Mouse (Mus musculus) kidney, embryonic 16.5 days (tissue): ENCODE measurements around the gene Tmem273. TPM values are rescaled to one million over a fixed set of nuclear protein-coding genes. Genes with fewer than 3 reads are reported as not detected.
A peak's percentile ranks its signal among the peaks of the same experiment; 100 is the strongest.

Experiments
- ATAC-seq: fragments of 200-750 bp; cut with Nextera tagmentation; 2 replicates; pipeline ENCODE4 v1.8.0; 2017; ENCODE audit warnings: moderate TSS enrichment; ENCODE audit not compliant: low FRiP score, low TSS enrichment
- H3K27ac ChIP-seq: fragments of 300-500 bp; sonication (generic); 2 replicates; pipeline ENCODE4 v1.5.1; 2014; ENCODE audit warnings: low read length
- H3K27me3 ChIP-seq: fragments of 300-500 bp; sonication (generic); 2 replicates; pipeline ENCODE4 v1.6.1; 2014; ENCODE audit warnings: low read length, control low read depth, mixed read lengths; ENCODE audit not compliant: insufficient read depth
- H3K36me3 ChIP-seq: fragments of 300-500 bp; sonication (generic); 2 replicates; pipeline ENCODE4 v1.6.1; 2014; ENCODE audit warnings: low read length, control low read depth, mixed read lengths; ENCODE audit not compliant: insufficient read depth
- H3K4me1 ChIP-seq: fragments of 300-500 bp; sonication (generic); 2 replicates; pipeline ENCODE4 v1.6.1; 2014; ENCODE audit warnings: low read length, control low read depth, mixed read lengths; ENCODE audit not compliant: insufficient read depth
- H3K4me2 ChIP-seq: fragments of 300-500 bp; sonication (generic); replicated peaks from 2 replicates; pipeline ENCODE4 v1.6.1; 2014; ENCODE audit warnings: low read depth, low read length
- H3K4me3 ChIP-seq: fragments of 300-500 bp; sonication (generic); 2 replicates; pipeline ENCODE4 v1.5.1; 2014; ENCODE audit warnings: mild to moderate bottlenecking, low read length
- H3K9ac ChIP-seq: fragments of 300-500 bp; sonication (generic); replicated peaks from 2 replicates; pipeline ENCODE4 v1.6.1; 2014; ENCODE audit warnings: low read length
- H3K9me3 ChIP-seq: fragments of 300-500 bp; sonication (generic); 2 replicates; pipeline ENCODE4 v1.6.1; 2016; ENCODE audit warnings: low read length, control low read depth
- WGBS: fragments of 180-500 bp; shearing (Covaris S2); extraction: QIAGEN DNeasy Blood & Tissue Kit; methylation state at CpG from one replicate; pipeline ENCODE4 v1.1.7; 2014; 5-methylcytosine and 5-hydroxymethylcytosine counted together
- polyA plus RNA-seq: library from polyadenylated mRNA; unstranded; fragments of >200 nt; fragmentation: Nextera tagmentation; extraction: Ambion mirVana; gene quantifications from 2 replicates; pipeline ENCODE4 v1.2.1, GENCODE M21; 2015

The Tmem273 gene
- polyA plus RNA-seq, 1 experiment from 2014 or later, result 0.95 TPM

DNA sequence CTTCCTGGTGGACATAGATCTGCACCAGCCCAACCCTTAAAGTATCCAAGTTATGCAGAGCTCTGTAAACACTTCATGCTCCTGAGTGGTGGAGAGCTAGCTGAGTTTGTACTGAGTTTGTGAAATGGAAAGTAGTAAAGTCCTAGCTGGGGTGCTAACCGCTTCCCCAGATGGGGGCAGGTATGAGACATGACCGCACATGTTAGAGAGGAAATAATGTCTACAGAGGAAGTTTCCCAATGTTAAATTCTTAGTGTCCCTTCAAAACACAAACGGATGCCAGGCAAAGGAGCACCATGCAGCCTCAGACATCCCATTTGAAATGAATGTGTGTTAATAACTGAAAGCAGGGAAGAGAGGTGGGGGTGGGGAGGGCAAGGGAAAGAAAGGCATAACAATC, 38.1 kb downstream of the Tmem273 start:
- no peaks in the 10 kb centered on the region for H3K27me3 ChIP-seq
- ATAC-seq, result no peak
- H3K9ac ChIP-seq, result no peak overlapping the region
- 84% methylated on average over 3 of the region's 3 CpGs for WGBS
- no peak overlapping the region for H3K4me2 ChIP-seq
- H3K36me3 ChIP-seq, result no peaks in the 10 kb centered on the region
- no peak overlapping the region for H3K27ac ChIP-seq
- no peak overlapping the region for H3K4me3 ChIP-seq
- H3K9me3 ChIP-seq, result no peaks in the 10 kb centered on the region
- H3K4me1 ChIP-seq, result peaks cover 41% of the 10 kb centered on the region

DNA sequence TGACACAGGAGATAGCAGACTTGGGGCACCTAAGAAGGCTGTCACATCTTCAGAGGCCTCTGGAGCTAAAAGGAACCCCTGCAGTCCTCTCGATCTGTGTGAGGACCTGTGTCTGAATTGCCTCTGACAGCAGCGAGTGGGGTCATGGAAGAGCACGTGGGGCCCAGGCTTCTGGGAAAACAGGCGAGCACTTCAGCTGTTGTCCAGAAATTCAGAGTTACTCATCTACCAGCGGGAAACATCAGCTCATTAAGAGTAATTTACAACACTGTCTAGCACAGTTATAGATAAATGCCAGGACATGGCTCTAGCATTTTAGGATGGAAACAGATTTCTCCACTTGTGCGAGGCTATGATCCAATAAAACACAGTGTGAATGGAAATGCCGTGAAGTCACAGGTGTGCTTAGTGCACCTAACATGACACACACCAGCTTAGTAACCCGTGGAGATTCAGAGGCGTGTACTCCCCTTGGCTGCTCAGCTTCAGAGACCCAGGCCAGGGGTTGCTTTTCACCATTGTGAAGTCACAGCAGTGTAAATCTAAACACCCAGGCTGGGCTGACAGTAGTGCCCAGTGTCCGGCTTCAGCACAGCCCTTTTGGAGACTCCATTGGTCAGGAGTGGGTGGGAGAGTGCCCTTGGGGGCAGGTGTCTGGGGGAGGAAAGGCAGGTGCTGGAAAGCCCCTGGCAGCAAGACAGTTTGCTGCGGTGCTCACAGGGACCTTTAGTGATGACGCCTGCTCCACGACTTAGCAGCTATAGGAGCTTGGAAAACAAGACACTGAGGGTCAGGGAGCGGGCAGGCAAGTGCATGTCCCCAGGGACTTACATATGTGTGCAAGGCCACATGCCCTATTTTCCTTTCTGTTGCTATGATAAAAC, 38.7 kb downstream of the Tmem273 start:
- Histone ChIP-seq H3K27me3 (no peaks in the 10 kb centered on the region), H3K4me2 (no peak overlapping the region), H3K4me3 (no peak overlapping the region), H3K9ac (no peak overlapping the region), H3K36me3 (no peaks in the 10 kb centered on the region), H3K4me1 (peaks cover 41% of the 10 kb centered on the region), H3K27ac (peak overlapping the region; percentile 54), H3K9me3 (no peaks in the 10 kb centered on the region)
- peak; percentile 20; the same call in 1 of the 2 replicates for ATAC-seq
- 29% methylated on average over 14 of the region's 14 CpGs for WGBS

DNA sequence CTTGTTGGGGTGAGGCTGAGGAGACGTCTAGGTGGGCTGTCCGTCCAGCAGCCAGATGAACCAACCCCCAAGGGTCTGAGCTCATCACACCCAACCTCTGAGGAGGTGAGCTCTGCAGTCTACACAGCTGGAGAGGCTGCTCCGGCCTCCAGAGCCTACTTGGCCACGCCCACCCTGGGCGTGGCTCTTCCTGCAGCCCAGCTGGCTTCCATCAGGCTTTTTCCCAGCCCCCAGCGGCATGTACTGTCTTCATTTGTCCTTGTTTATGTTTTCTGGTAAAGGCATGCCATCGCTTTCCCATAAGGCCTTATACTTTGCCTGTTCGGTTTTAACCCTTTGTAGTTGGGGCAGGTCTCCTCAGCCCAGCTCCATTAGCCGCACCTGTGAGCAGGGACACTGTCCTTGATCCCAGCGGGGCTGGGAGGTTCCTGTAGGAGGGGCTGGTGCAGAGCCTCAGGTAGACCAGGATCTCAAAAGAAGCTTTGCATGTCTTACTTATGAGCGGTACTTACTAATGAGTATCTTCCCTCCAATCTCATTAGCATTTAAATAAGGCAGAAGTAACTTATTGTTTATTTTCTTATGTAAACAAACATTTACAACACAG, 39.8 kb downstream of the Tmem273 start:
- H3K9ac ChIP-seq, result no peak overlapping the region
- H3K27ac ChIP-seq, result peak overlapping the region; percentile 54
- no peaks in the 10 kb centered on the region for H3K27me3 ChIP-seq
- H3K4me2 ChIP-seq, result peak overlapping the region; percentile 42
- H3K36me3 ChIP-seq, result no peaks in the 10 kb centered on the region
- peaks cover 41% of the 10 kb centered on the region for H3K4me1 ChIP-seq
- H3K9me3 ChIP-seq, result no peaks in the 10 kb centered on the region
- peak; percentile 88 for ATAC-seq
- H3K4me3 ChIP-seq, result peak overlapping the region; percentile 18; the same call in 1 of the 2 replicates
- 7% methylated on average over 11 of the region's 11 CpGs for WGBS

DNA sequence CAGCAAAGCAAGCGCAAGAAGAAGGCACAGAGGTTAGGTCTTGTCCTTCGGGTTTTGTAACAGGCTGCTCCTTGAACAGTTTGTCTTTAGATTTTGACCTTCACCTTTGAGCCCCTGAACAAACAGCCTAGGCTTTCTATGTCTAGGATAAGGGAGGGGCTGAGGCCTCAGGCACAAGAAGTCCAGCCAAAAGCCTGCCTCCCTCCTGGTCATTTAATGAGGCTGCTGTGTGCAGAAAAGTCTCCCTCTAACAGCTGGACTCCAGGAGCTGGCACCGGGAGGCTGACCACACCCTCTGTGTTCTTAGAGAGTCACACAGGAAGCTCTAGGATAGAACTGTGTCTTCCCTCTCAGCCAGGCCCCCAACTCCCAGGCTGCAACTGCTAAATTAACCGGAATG, 41.4 kb downstream of the Tmem273 start:
- peak overlapping the region; percentile 66 for H3K27ac ChIP-seq
- peak; percentile 21; the same call in 1 of the 2 replicates for ATAC-seq
- no peaks in the 10 kb centered on the region for H3K36me3 ChIP-seq
- no peaks in the 10 kb centered on the region for H3K9me3 ChIP-seq
- H3K4me2 ChIP-seq, result no peak overlapping the region
- H3K4me1 ChIP-seq, result peaks cover 41% of the 10 kb centered on the region
- no peak overlapping the region for H3K4me3 ChIP-seq
- no peaks in the 10 kb centered on the region for H3K27me3 ChIP-seq
- WGBS, result 42% methylated on average over 4 of the region's 4 CpGs
- H3K9ac ChIP-seq, result no peak overlapping the region

DNA sequence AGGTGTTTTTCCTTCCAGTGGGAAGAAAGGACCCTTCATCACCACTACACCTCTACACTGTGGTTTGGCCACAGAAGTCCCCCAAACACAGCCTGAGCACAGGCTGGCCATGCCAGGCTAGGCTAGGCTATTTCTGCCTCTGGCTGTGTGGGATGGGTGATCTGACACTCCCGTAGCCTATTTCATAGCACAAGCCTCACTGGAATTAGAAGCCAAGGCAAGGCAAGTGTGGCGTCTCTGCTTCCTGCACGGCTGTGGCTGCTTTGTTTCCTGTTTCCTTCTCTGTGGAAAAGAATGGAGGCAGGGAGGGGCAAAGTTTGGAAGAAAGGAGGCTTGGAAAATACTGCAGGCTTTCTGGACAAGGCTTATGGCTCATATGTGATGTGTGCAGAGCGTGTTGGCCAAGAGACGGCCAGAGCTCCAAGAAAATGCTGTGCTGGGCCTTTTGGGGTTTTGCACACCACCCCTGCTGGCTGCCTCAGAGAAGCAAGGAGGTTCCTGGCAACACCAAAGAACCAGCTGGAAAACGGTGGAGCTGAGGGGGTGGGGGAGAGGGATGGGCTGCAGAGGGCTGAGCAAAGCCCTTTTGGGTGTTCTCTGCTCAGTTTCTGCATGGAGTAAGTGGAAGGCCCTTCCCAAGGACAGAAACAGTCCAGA, 42.4 kb downstream of the Tmem273 start:
- Histone ChIP-seq H3K36me3 (no peaks in the 10 kb centered on the region), H3K27me3 (no peaks in the 10 kb centered on the region), H3K9me3 (no peaks in the 10 kb centered on the region), H3K4me2 (no peak overlapping the region), H3K4me1 (peaks cover 41% of the 10 kb centered on the region), H3K4me3 (no peak overlapping the region), H3K9ac (no peak overlapping the region), H3K27ac (peak overlapping the region; percentile 66)
- no peak for ATAC-seq
- WGBS, result 49% methylated on average over 6 of the region's 6 CpGs

DNA sequence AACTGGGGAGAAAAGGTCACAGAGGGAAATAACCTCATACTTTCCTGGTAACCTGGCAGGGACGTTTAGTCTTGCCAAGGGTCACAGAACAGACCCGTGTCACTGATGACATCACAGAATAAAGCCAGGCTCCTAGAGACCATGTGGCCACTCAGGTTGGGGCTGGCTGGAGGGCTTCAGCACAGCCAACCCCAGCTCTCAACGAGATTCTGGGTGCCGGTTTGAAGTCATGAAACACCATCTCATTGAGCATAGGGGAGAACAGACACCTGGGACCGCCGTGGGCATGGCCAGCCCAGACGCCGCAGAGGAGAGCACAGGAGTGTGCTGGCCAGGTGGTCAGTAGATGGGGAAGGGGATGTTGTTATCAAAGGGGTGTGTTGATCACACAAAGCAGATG, 48.1 kb downstream of the Tmem273 start, which contains the start of gene Fam170b:
Fam170b (plus strand) TSS at position 116 of the 400 bp plus-strand sequence.
- Histone ChIP-seq H3K27me3 (no peaks in the 10 kb centered on the region), H3K4me3 (no peak within 1 kb of the TSS), H3K36me3 (no peaks in the 10 kb centered on the region), H3K27ac (no peak within 1 kb of the TSS), H3K9ac (no peak within 1 kb of the TSS), H3K4me1 (0 out of 2 replicates have a peak, but pooled peaks cover under 1% of the 10 kb centered on the region), H3K4me2 (no peak within 1 kb of the TSS), H3K9me3 (no peaks in the 10 kb centered on the region)
- no peak for ATAC-seq
- 66% methylated on average over 8 of the region's 8 CpGs for WGBS

DNA sequence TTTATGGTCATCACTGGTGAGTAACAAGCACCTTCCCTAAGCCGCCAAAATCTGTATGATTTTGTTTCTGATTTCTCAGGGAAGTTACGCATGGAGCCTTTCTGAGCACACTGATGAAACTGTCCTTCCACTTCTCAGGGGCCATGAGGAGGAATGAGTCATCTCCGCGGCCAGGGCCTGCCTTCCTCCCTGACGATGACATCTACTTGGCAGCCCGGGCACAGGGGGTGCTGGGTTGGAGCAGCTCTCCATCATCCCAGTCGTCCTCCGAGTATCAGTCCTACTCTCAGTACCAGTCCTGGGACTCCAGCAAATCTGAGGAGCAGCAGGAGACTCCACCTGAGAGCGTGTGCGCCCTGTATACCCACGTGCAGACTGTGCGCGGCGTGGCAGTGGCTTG, 49.4 kb downstream of the Tmem273 start:
- Histone ChIP-seq H3K4me2 (no peak overlapping the region), H3K9ac (no peak overlapping the region), H3K27me3 (no peaks in the 10 kb centered on the region), H3K9me3 (no peaks in the 10 kb centered on the region), H3K4me3 (no peak overlapping the region), H3K4me1 (no peaks in the 10 kb centered on the region), H3K27ac (no peak overlapping the region), H3K36me3 (no peaks in the 10 kb centered on the region)
- 85% methylated on average over 14 of the region's 14 CpGs for WGBS
- ATAC-seq, result no peak

DNA sequence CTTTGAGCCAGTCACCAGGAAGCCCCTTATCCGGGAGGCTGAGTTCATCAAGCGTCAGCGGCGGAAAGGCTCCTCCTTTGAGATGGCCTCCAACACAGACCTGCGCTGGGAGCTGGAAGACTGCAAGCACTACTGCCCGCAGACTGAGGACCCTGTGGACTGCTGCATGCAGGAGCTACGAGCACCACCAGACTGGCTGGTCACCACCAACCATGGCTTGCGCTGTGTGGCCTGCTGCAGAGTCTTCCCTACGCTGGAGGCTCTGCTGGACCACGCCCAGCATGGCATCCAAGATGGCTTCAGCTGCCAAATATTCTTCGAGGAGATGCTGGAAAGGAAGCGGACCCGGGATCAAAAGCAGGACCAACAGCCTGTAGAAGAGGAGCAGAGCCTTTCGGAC, 49.8 kb downstream of the Tmem273 start:
- ATAC-seq, result no peak
- Histone ChIP-seq H3K4me3 (no peak overlapping the region), H3K36me3 (no peaks in the 10 kb centered on the region), H3K4me2 (no peak overlapping the region), H3K27me3 (no peaks in the 10 kb centered on the region), H3K9ac (no peak overlapping the region), H3K9me3 (no peaks in the 10 kb centered on the region), H3K27ac (no peak overlapping the region), H3K4me1 (no peaks in the 10 kb centered on the region)
- WGBS, result 91% methylated on average over 14 of the region's 14 CpGs

DNA sequence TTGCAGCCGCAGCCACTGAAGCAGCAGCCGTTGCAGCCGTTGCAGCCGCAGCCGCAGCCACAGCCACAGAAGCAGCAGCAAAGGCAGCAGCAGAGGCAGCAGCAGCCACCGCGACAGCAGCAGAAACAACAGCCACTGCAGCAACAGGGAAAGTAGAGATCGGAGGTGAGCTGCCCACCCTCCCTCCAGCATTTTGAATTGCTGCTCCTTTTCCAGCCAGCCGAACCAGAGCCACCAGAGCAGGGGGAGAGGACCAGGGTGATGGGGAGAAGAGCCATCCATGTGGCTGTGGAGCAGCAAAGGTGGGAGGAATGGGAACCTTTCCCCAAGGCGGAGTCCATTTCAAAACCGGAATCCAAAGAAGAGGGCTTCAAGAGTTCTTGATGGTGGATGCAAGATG, 50.4 kb downstream of the Tmem273 start:
- no peak overlapping the region for H3K4me3 ChIP-seq
- WGBS, result 96% methylated on average over 11 of the region's 11 CpGs
- H3K9ac ChIP-seq, result no peak overlapping the region
- no peak overlapping the region for H3K4me2 ChIP-seq
- no peaks in the 10 kb centered on the region for H3K36me3 ChIP-seq
- H3K4me1 ChIP-seq, result no peaks in the 10 kb centered on the region
- no peak overlapping the region for H3K27ac ChIP-seq
- H3K27me3 ChIP-seq, result no peaks in the 10 kb centered on the region
- no peaks in the 10 kb centered on the region for H3K9me3 ChIP-seq
- no peak for ATAC-seq
